Mouse (Mus musculus): Measurements from ENCODE around the gene 1700029J07Rik.

DNA sequence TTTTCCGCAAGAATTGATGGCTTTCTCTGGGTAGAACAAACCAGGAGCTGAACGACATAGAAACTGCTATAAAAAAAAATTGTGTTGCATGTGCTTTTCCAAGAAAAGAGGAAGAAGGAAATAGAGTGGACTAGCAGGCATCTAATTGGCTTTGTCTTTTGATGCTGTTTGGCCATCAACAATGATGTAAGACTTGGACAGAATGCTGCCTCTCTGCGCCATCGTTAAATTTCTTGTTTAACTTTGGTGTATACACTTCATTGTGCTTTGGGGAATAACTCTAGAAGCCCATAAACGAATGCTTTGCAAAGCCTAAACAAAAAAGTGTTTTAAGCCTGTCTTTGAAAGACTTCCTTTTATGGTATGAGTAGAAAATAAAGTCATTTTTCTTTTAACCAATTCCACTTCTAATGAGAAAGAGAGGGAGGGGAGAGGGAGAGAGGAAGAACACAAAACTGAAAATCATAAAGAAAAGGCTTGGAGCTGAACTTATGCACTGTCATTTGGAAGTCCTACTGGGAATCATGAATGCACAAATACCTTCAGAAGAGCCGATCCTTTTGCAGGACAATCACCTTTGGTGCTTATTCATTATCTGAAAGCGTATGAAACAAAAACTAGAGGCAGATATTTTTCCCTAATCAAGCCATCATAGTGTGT, 69.3 kb downstream of the 1700029J07Rik start:
- TF ChIP-seq CTCF (IDR thresholded peaks at IDR 0.05; ENCODE audit: low read depth) = no peak
- no peak for TF ChIP-seq EP300 (optimal IDR thresholded peaks at IDR 0.05)

Data from stomach, postnatal 0 days (tissue).